Mouse (Mus musculus): ENCODE results near the gene Rusc2.

DNA sequence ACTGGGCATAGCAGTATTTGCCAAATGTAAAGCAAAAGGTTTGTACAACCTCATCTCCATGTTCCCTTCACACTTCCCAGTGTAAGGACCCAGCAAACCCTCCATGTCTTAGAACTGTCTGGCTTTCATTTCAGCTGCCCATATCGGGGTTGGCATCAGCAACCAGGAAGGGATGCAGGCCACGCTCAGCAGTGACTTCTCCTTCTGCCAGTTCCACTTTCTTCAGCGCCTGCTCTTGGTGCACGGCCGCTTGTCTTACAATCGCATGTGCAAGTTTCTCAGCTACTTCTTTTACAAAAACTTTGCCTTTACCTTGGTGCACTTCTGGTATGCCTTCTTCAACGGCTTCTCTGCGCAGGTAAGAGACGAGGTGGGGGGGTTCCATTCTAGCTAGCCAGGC is 14.0 kb upstream of the Rusc2 start:
- TF ChIP-seq CTCF (IDR thresholded peaks at IDR 0.05; ENCODE audit: low read depth) (no peak), EP300 (IDR thresholded peaks at IDR 0.05; ENCODE audit: low read depth) (no peak)

Measured in liver, postnatal 0 days (tissue).